ENCODE assay signal across 24 mouse cellular contexts in genomic region chr16:44564359-44564758, GRCm38 (mm10). TPM values are rescaled to one million over a fixed set of nuclear protein-coding genes. Genes with fewer than 3 reads are reported as not detected.
A peak's percentile ranks its signal among the peaks of the same experiment; 100 is the strongest.
DNase-seq lines count a peak whose midpoint lies in the region; ATAC-seq and TF ChIP-seq lines count a peak whose summit lies in the region.
"Had no signal": no experiment of that assay in that cellular context is flagged by ENCODE, and none has a peak within 500 bp of the region (broad histone marks: within the 10 kb centered on the region; RNA-seq: fewer than 3 reads in every experiment).

No protein-coding gene starts in this region.

- H3K27ac ChIP-seq in cerebellum, adult 2 months (ENCODE audit: insufficient read depth, low read length) = 0 out of 2 replicates have a peak overlapping the region, but pooled peaks have one; percentile 16
- H3K27ac ChIP-seq in hindbrain, embryonic 10.5 days = peak overlapping the region; percentile 84; the same call in 1 of the 2 replicates
- no peak overlapping the region for H3K27ac ChIP-seq in hindbrain, embryonic 11.5 days (ENCODE audit: low read depth, low read length)
- H3K27ac ChIP-seq in midbrain, embryonic 12.5 days (replicated peaks) = peak overlapping the region; percentile 77
- no peak overlapping the region for H3K27ac ChIP-seq in midbrain, embryonic 16.5 days (ENCODE audit: low read length)
- H3K27ac ChIP-seq in midbrain, embryonic 14.5 days (replicated peaks; ENCODE audit: low read depth, low read length) = no peak overlapping the region
- H3K27ac ChIP-seq: embryonic facial prominence, embryonic 15.5 days; heart, embryonic 13.5 days; hindbrain, embryonic 13.5 days had no signal

- no peaks in the 10 kb centered on the region for H3K36me3 ChIP-seq in hindbrain, embryonic 10.5 days
- H3K36me3 ChIP-seq in hindbrain, embryonic 11.5 days (ENCODE audit: control insufficient read depth, insufficient read depth, low read length) = no peaks in the 10 kb centered on the region
- no peaks in the 10 kb centered on the region for H3K36me3 ChIP-seq in midbrain, embryonic 12.5 days
- no peaks in the 10 kb centered on the region for H3K36me3 ChIP-seq in midbrain, embryonic 16.5 days (ENCODE audit: control insufficient read depth, insufficient read depth, low read length)
- H3K36me3 ChIP-seq in midbrain, embryonic 14.5 days (ENCODE audit: control insufficient read depth, insufficient read depth, low read length) = no peaks in the 10 kb centered on the region
- H3K36me3 ChIP-seq: embryonic facial prominence, embryonic 15.5 days; forebrain, embryonic 10.5 days; heart, embryonic 13.5 days; hindbrain, embryonic 13.5 days had no signal

- WGBS in cerebellum, adult 2 months = 83% methylated on average over 8 of the region's 8 CpGs
- WGBS in hindbrain, embryonic 10.5 days = 77% methylated on average over 8 of the region's 8 CpGs
- 64% methylated on average over 8 of the region's 8 CpGs for WGBS in hindbrain, embryonic 11.5 days
- WGBS in midbrain, embryonic 12.5 days = 81% methylated on average over 8 of the region's 8 CpGs
- WGBS in midbrain, embryonic 16.5 days = 72% methylated on average over 8 of the region's 8 CpGs
- 61% methylated on average over 8 of the region's 8 CpGs for WGBS in midbrain, embryonic 14.5 days

- no peaks in the 10 kb centered on the region for H3K27me3 ChIP-seq in cerebellum, adult 2 months (ENCODE audit: control insufficient read depth, insufficient read depth, low read length)
- no peaks in the 10 kb centered on the region; the same call in 1 of the 2 replicates for H3K27me3 ChIP-seq in hindbrain, embryonic 10.5 days (ENCODE audit: insufficient read depth, poor library complexity, severe bottlenecking)
- H3K27me3 ChIP-seq in hindbrain, embryonic 11.5 days (ENCODE audit: control insufficient read depth, insufficient read depth, low read length) = no peaks in the 10 kb centered on the region
- H3K27me3 ChIP-seq in midbrain, embryonic 12.5 days = no peaks in the 10 kb centered on the region; the same call in 1 of the 2 replicates
- no peaks in the 10 kb centered on the region; the same call in 1 of the 2 replicates for H3K27me3 ChIP-seq in midbrain, embryonic 16.5 days (ENCODE audit: control insufficient read depth, insufficient read depth, low read depth, low read length)
- H3K27me3 ChIP-seq in midbrain, embryonic 14.5 days (ENCODE audit: control insufficient read depth, insufficient read depth, low read length) = no peaks in the 10 kb centered on the region
- H3K27me3 ChIP-seq: embryonic facial prominence, embryonic 15.5 days; hindbrain, embryonic 13.5 days had no signal

- H3K4me1 ChIP-seq in cerebellum, adult 2 months (ENCODE audit: control insufficient read depth, insufficient read depth, low read length) = peaks cover 4% of the 10 kb centered on the region; the same call in 1 of the 2 replicates
- peaks cover 45% of the 10 kb centered on the region for H3K4me1 ChIP-seq in hindbrain, embryonic 10.5 days (replicated peaks)
- H3K4me1 ChIP-seq in hindbrain, embryonic 11.5 days (replicated peaks; ENCODE audit: control insufficient read depth, insufficient read depth, low read length) = peaks cover 2% of the 10 kb centered on the region
- H3K4me1 ChIP-seq in midbrain, embryonic 12.5 days = peaks cover 29% of the 10 kb centered on the region
- peaks cover 12% of the 10 kb centered on the region; the same call in 1 of the 2 replicates for H3K4me1 ChIP-seq in midbrain, embryonic 16.5 days (ENCODE audit: control insufficient read depth, insufficient read depth, low read length)
- peaks cover 12% of the 10 kb centered on the region for H3K4me1 ChIP-seq in midbrain, embryonic 14.5 days (ENCODE audit: control insufficient read depth, insufficient read depth, low read length)

- no peak for TF ChIP-seq POLR2A in cerebellum, adult 2 months (IDR thresholded peaks at IDR 0.05; ENCODE audit: borderline replicate concordance, insufficient read depth, low read length)

- TF ChIP-seq CTCF in cerebellum, adult 2 months (IDR thresholded peaks at IDR 0.05; ENCODE audit: borderline replicate concordance, insufficient read depth, low read depth, low read length) = no peak

- no peak overlapping the region for H3K9ac ChIP-seq in hindbrain, embryonic 11.5 days (ENCODE audit: low read depth, low read length)
- H3K9ac ChIP-seq in midbrain, embryonic 12.5 days (replicated peaks) = no peak overlapping the region
- H3K9ac ChIP-seq in midbrain, embryonic 16.5 days (ENCODE audit: low read depth, low read length) = no peak overlapping the region
- H3K9ac ChIP-seq in midbrain, embryonic 14.5 days (replicated peaks; ENCODE audit: low read length) = no peak overlapping the region
- H3K9ac ChIP-seq: embryonic facial prominence, embryonic 15.5 days; heart, embryonic 13.5 days; hindbrain, embryonic 13.5 days had no signal

- DNase-seq in cerebellum, adult 2 months = no peak
- DNase-seq in cerebellum, postnatal 4 days (ENCODE audit: low spot score in 2 of 2) = no peak
- DNase-seq in hindbrain, embryonic 10.5 days (ENCODE audit: low spot score) = no peak
- no peak for DNase-seq in hindbrain, embryonic 11.5 days (ENCODE audit: low spot score)
- peak; percentile 1 for DNase-seq in midbrain, embryonic 14.5 days
- DNase-seq in urinary bladder, postnatal 25 days (ENCODE audit: low spot score) = no peak
- DNase-seq: adrenal gland, postnatal 10 days; B cell, adult 2 months; cerebellum, adult 11 months; cerebellum, adult 9-10 months; cerebellum, postnatal 25 days; gastrocnemius, postnatal 25 days; heart, adult 18-20 months; heart, postnatal 36 days had no signal

- H3K4me2 ChIP-seq in hindbrain, embryonic 11.5 days (replicated peaks; ENCODE audit: low read depth, low read length) = no peak overlapping the region
- no peak overlapping the region for H3K4me2 ChIP-seq in midbrain, embryonic 12.5 days (replicated peaks)
- no peak overlapping the region for H3K4me2 ChIP-seq in midbrain, embryonic 16.5 days (ENCODE audit: low read length)
- no peak overlapping the region for H3K4me2 ChIP-seq in midbrain, embryonic 14.5 days (ENCODE audit: low read length)
- H3K4me2 ChIP-seq: heart, embryonic 13.5 days had no signal

- no peaks in the 10 kb centered on the region for H3K9me3 ChIP-seq in hindbrain, embryonic 10.5 days
- H3K9me3 ChIP-seq in hindbrain, embryonic 11.5 days (ENCODE audit: control insufficient read depth, low read length) = no peaks in the 10 kb centered on the region
- H3K9me3 ChIP-seq in midbrain, embryonic 12.5 days = no peaks in the 10 kb centered on the region
- no peaks in the 10 kb centered on the region for H3K9me3 ChIP-seq in midbrain, embryonic 16.5 days (replicated peaks; ENCODE audit: control insufficient read depth, low read length, poor library complexity, severe bottlenecking)
- no peaks in the 10 kb centered on the region for H3K9me3 ChIP-seq in midbrain, embryonic 14.5 days (ENCODE audit: control insufficient read depth, low read length)
- H3K9me3 ChIP-seq: embryonic facial prominence, embryonic 15.5 days; forebrain, embryonic 10.5 days; heart, embryonic 13.5 days; hindbrain, embryonic 13.5 days had no signal

- no peak for ATAC-seq in hindbrain, embryonic 11.5 days (ENCODE audit: low FRiP score)
- no peak for ATAC-seq in midbrain, embryonic 12.5 days (ENCODE audit: low FRiP score, low read depth)
- no peak for ATAC-seq in midbrain, embryonic 16.5 days
- no peak for ATAC-seq in midbrain, embryonic 14.5 days (ENCODE audit: low FRiP score, low TSS enrichment)
- ATAC-seq: CD4-positive, CD25-positive, alpha-beta regulatory T cell, adult 4 months; forebrain, embryonic 16.5 days; intestine, embryonic 16.5 days had no signal

- H3K4me3 ChIP-seq in cerebellum, adult 2 months (replicated peaks; ENCODE audit: insufficient read depth, low read depth, low read length) = no peak overlapping the region
- H3K4me3 ChIP-seq in hindbrain, embryonic 10.5 days = no peak overlapping the region
- no peak overlapping the region for H3K4me3 ChIP-seq in hindbrain, embryonic 11.5 days (ENCODE audit: low read depth, low read length)
- no peak overlapping the region for H3K4me3 ChIP-seq in midbrain, embryonic 12.5 days
- H3K4me3 ChIP-seq in midbrain, embryonic 16.5 days (ENCODE audit: low read depth, low read length) = no peak overlapping the region
- H3K4me3 ChIP-seq in midbrain, embryonic 14.5 days (replicated peaks; ENCODE audit: low read depth, low read length) = no peak overlapping the region
- H3K4me3 ChIP-seq: embryonic facial prominence, embryonic 15.5 days; erythroblast, embryonic 14.5 days; heart, embryonic 13.5 days; hindbrain, embryonic 13.5 days had no signal

RNA-seq across cellular contexts. Expression of gene Boc, which starts 5.7 kb away (rescaled TPM):
- 37.9 and 43.6 TPM in 2 replicates for polyA plus RNA-seq in cerebellum, adult 2 months (2012; rRNA removed)
- polyA plus RNA-seq in hindbrain, embryonic 10.5 days (2016; fragmentation: Nextera tagmentation; extraction: Ambion mirVana) = 36.0 and 43.9 TPM in 2 replicates
- 34.3 and 41.7 TPM in 2 replicates for polyA plus RNA-seq in hindbrain, embryonic 11.5 days (2014; fragmentation: Nextera tagmentation; extraction: Ambion mirVana)
- polyA plus RNA-seq in midbrain, embryonic 12.5 days (2016; fragmentation: Nextera tagmentation; extraction: Ambion mirVana) = 52.4 and 67.7 TPM in 2 replicates
- polyA plus RNA-seq in midbrain, embryonic 16.5 days (2015; fragmentation: Nextera tagmentation; extraction: Ambion mirVana) = 7.3 and 10.5 TPM in 2 replicates
- 14.1 and 22.6 TPM in 2 replicates for polyA plus RNA-seq in midbrain, embryonic 14.5 days (2014; fragmentation: Nextera tagmentation; extraction: Ambion mirVana)
- polyA plus RNA-seq: erythroblast, embryonic 14.5 days had no signal

Comparison
In these comparisons a context has a peak if more than half of its experiments do, and no peak if none do; other contexts are left out.
1. H3K27ac ChIP-seq: peak in cerebellum, adult 2 months (single experiment), hindbrain, embryonic 10.5 days (single experiment) and midbrain, embryonic 12.5 days (single experiment); none in hindbrain, embryonic 11.5 days (single experiment), midbrain, embryonic 16.5 days (single experiment) and midbrain, embryonic 14.5 days (single experiment).